Mouse (Mus musculus): ENCODE results near the gene Psmg3. TPM values are rescaled to one million over a fixed set of nuclear protein-coding genes. Genes with fewer than 3 reads are reported as not detected.
A peak's percentile ranks its signal among the peaks of the same experiment; 100 is the strongest.

The Psmg3 gene
- polyA plus RNA-seq, 1 experiment from 2014 or later, result 54.7 TPM

DNA sequence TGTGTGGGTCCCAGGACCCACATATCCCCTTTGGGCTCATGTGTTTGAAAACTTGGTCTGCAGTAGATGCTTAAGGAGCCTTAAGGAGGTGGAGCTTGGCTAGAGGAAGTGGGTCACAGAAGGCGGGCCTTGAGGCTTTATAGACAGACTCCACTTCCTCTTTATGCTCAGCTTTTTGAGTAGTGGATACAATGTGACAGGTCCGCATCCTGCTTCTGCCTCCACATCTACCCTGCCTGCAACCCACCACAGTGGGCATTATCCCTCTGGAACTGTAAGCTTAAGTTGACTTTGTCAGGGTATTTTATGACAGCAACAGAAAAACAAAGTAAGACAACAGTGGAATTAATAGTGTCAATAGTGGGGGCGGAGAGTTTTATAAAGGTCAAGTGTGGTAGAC, 4.0 kb upstream of the Psmg3 start:
- in situ Hi-C loops (cut with MboI; ENCODE audit: low pct_unique_long_range_greater_than_20kb), result loop anchor here (5.0 to 10.0 kb wide), 2 partner anchors 374 to 582 kb away; no protein-coding TSS in a partner anchor
- TF ChIP-seq CTCF (IDR thresholded peaks at IDR 0.05), result no peak
- ATAC-seq (no peak), DNase-seq (ENCODE audit: low read depth, low spot score) (no peak)
- ChIA-PET POLR2A (no interaction called here), CTCF (no interaction called here)
- H3K27me3 ChIP-seq, result no peaks in the 10 kb centered on the region

- POLR2A ChIA-PET, result interaction anchor here (0.7 to 1.1 kb wide), 2 partner anchors 21 to 33 kb away, joined by 3 to 4 read pairs; no protein-coding TSS in a partner anchor
- in situ Hi-C loops (cut with MboI; ENCODE audit: low pct_unique_long_range_greater_than_20kb), result no loop called here
- no peak for ATAC-seq
- H3K27me3 ChIP-seq, result no peaks in the 10 kb centered on the region
- peak; percentile 17 for DNase-seq (ENCODE audit: low read depth, low spot score)
- CTCF ChIA-PET, result interaction anchor here (1.8 kb wide), 1 partner anchor 11 kb away, joined by 5 read pairs; no protein-coding TSS in a partner anchor
- TF ChIP-seq CTCF (IDR thresholded peaks at IDR 0.05), result no peak
Measured at GRCm38 (mm10) chr5:139829384-139829783, 2.7 kb upstream of the Psmg3 start.

DNA sequence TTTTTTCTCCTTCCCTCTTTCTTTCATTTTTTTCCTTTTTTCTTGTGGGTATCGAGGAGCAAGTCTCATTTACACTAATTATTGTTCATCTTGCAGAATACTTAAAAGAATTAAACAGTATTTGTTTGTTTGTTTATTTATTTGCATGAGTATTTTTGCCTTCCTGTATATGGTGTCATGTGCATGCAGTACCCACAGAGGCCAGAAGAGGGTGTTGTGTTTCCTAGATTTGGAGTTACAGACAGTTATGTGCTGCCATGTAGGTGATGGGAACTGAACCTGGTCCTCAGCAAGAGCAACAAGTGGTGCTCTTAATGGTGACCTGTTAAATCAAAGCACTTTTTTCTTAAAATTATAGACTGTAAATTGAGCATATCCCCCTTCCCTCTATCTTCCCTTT, 908 bp upstream of the Psmg3 start:
- ATAC-seq, result no peak
- ChIA-PET CTCF (no interaction called here), POLR2A (interaction anchor here (0.6 to 1.7 kb wide), 2 partner anchors 36 to 414 kb away, joined by 3 to 6 read pairs; partner anchors contain the start of gene Mafk)
- DNase-seq (ENCODE audit: low read depth, low spot score), result no peak
- H3K27me3 ChIP-seq, result no peaks in the 10 kb centered on the region
- in situ Hi-C loops (cut with MboI; ENCODE audit: low pct_unique_long_range_greater_than_20kb), result no loop called here
- TF ChIP-seq CTCF (IDR thresholded peaks at IDR 0.05), result no peak

GRCm38 (mm10) chr5:139825947-139826346, 738 bp downstream of the Psmg3 start:
- in situ Hi-C loops (cut with MboI; ENCODE audit: low pct_unique_long_range_greater_than_20kb), result no loop called here
- no peaks in the 10 kb centered on the region for H3K27me3 ChIP-seq
- DNase-seq (ENCODE audit: low read depth, low spot score), result no peak
- TF ChIP-seq CTCF (IDR thresholded peaks at IDR 0.05), result no peak
- ChIA-PET CTCF (interaction anchor here (1.6 kb wide), 1 partner anchor 8 kb away, joined by 7 read pairs; no protein-coding TSS in a partner anchor), POLR2A (interaction anchor here (0.9 to 1.7 kb wide), 2 partner anchors 12 to 35 kb away, joined by 3 to 6 read pairs; partner anchors contain the start of gene Mafk)
- no peak for ATAC-seq

DNA sequence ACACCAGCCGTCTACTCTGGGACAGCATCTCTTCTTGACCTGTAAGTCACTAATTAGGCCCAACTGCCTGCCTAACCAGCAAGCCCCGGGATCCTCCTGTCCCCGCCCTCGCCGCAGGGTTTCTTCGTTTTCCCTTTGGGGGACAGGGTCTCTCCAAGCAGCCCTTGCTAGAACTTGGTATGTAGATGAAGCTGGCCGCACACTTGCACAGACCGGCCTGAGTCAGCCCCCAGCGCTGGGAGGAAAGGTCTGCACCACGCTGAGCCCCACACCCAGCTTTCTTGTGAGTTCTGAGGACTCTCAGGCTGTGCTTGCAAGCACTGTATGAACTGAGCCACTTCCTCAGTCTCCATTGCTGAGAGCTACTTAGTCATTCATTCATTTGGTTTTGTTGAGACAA, 2.2 kb downstream of the Psmg3 start:
- CTCF ChIA-PET, result no interaction called here
- POLR2A ChIA-PET, result interaction anchor here (0.5 kb wide), 1 partner anchor 15 kb away, joined by 4 read pairs; no protein-coding TSS in a partner anchor
- H3K27me3 ChIP-seq, result no peaks in the 10 kb centered on the region
- TF ChIP-seq CTCF (IDR thresholded peaks at IDR 0.05), result no peak
- no peak for ATAC-seq
- in situ Hi-C loops (cut with MboI; ENCODE audit: low pct_unique_long_range_greater_than_20kb), result loop anchor here (5.0 kb wide), 1 partner anchor 47 kb away; the partner anchor contains the start of gene Ints1
- DNase-seq (ENCODE audit: low read depth, low spot score), result no peak

GRCm38 (mm10) chr5:139821466-139822459, 4.9 kb downstream of the Psmg3 start:
- ChIA-PET POLR2A (no interaction called here), CTCF (interaction anchor here (0.7 to 0.9 kb wide), 2 partner anchors 45 to 46 kb away, joined by 3 read pairs; partner anchors contain the start of gene Ints1)
- no peak for TF ChIP-seq CTCF (IDR thresholded peaks at IDR 0.05)
- in situ Hi-C loops (cut with MboI; ENCODE audit: low pct_unique_long_range_greater_than_20kb), result loop anchor here (5.0 kb wide), 1 partner anchor 44 kb away; the partner anchor contains the start of gene Ints1
- ATAC-seq, result no peak
- no peaks in the 10 kb centered on the region for H3K27me3 ChIP-seq
- DNase-seq (ENCODE audit: low read depth, low spot score), result no peak

DNA sequence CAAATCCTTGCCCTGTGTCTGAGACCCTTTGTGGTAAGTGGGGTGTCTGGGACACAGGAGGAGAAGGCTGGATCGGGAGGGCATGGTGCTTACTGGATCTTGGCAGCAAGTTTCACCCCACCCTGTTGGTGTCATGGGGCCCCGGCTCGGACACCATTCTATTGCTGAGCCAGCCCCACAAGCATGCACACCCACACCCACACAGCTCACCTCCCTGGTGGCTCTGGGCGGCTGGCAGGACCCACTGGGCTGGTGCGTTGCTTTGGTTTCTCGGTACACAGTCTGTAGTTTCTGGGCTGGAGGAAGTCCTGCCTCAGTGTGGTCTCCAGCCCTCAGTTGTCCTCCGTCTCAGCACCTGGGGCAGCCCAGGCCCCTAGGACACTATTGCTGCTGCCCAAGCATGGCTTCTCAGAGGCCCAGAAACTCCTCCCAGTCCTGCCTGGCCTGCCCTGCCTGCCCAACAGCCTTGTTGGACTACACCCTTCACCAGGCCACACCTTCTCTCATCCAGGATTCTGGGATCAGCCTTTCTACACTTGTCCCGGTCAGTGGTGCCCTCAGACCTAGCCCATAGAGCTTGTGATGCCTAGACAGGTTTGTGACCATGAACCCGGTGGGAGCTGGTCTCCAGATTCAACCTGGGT, 7.0 kb downstream of the Psmg3 start, which contains the start of gene Tmem184a:
Gene Tmem184a (minus strand): TSS at position 380 of the 644 bp plus-strand sequence.
- TF ChIP-seq CTCF (IDR thresholded peaks at IDR 0.05), result no peak
- CTCF ChIA-PET, result interaction anchor here (0.7 to 2.5 kb wide), 6 partner anchors 7 to 49 kb away, joined by 3 to 15 read pairs (median 4); partner anchors contain the start of genes Gm26938 and Psmg3
- DNase-seq (ENCODE audit: low read depth, low spot score) (no peak), ATAC-seq (no peak)
- in situ Hi-C loops (cut with MboI; ENCODE audit: low pct_unique_long_range_greater_than_20kb), result loop anchor here (5.0 kb wide), 1 partner anchor 42 kb away; the partner anchor contains the start of gene Ints1
- POLR2A ChIA-PET, result interaction anchor here (1.0 kb wide), 1 partner anchor 14 kb away, joined by 4 read pairs; no protein-coding TSS in a partner anchor
- H3K27me3 ChIP-seq, result no peaks in the 10 kb centered on the region

DNA sequence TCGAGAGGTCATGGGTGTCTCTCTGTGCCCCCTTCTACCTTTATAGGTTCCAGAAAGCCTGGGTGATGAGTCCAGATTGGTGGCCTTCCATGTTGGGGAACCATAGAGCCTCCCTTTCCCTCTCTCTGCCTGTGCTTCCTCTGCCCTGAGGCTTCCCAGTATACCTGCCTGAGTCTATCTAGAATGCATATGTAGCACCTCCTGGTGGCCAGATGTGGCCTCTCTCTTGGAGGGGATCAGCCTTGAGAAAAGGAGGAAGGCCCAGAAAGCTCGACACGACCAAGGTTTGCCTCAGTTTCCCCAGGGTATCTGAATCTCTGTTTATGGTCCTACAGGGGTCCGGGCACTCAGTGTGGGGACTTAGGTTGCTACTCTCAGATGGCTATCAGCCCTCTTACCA, 7.9 kb downstream of the Psmg3 start:
- CTCF ChIA-PET, result interaction anchor here (0.7 to 2.5 kb wide), 10 partner anchors 8 to 48 kb away, joined by 3 to 15 read pairs (median 4); partner anchors contain the start of genes Gm26938 and Psmg3
- in situ Hi-C loops (cut with MboI; ENCODE audit: low pct_unique_long_range_greater_than_20kb), result no loop called here
- no peak for DNase-seq (ENCODE audit: low read depth, low spot score)

GRCm38 (mm10) chr5:139818056-139818455, 8.6 kb downstream of the Psmg3 start:
- no peaks in the 10 kb centered on the region for H3K27me3 ChIP-seq
- ChIA-PET CTCF (interaction anchor here (1.1 to 2.5 kb wide), 8 partner anchors 8 to 48 kb away, joined by 3 to 15 read pairs (median 6); partner anchors contain the start of genes Gm26938 and Psmg3), POLR2A (no interaction called here)
- no peak for TF ChIP-seq CTCF (IDR thresholded peaks at IDR 0.05)
- in situ Hi-C loops (cut with MboI; ENCODE audit: low pct_unique_long_range_greater_than_20kb), result no loop called here
- DNase-seq (ENCODE audit: low read depth, low spot score), result no peak
- ATAC-seq, result no peak

More for the DNA sequence above, 7.9 kb downstream of the Psmg3 start:
- no peak for TF ChIP-seq CTCF (IDR thresholded peaks at IDR 0.05)
- no peaks in the 10 kb centered on the region for H3K27me3 ChIP-seq
- ATAC-seq, result no peak
- POLR2A ChIA-PET, result no interaction called here

GRCm38 (mm10) chr5:139817292-139817691, 9.4 kb downstream of the Psmg3 start:
- in situ Hi-C loops (cut with MboI; ENCODE audit: low pct_unique_long_range_greater_than_20kb), result no loop called here
- no peak for TF ChIP-seq CTCF (IDR thresholded peaks at IDR 0.05)
- ChIA-PET POLR2A (interaction anchor here (0.7 kb wide), 1 partner anchor 20 kb away, joined by 3 read pairs; no protein-coding TSS in a partner anchor), CTCF (interaction anchor here (1.4 to 2.5 kb wide), 5 partner anchors 9 to 41 kb away, joined by 5 to 15 read pairs (median 7); partner anchors contain the start of genes Gm26938 and Psmg3)
- ATAC-seq (no peak), DNase-seq (ENCODE audit: low read depth, low spot score) (no peak)
- no peaks in the 10 kb centered on the region for H3K27me3 ChIP-seq

Measured in Patski (cell line).